Mouse (Mus musculus): Measurements from ENCODE around the gene Gadd45g. TPM values are rescaled to one million over a fixed set of nuclear protein-coding genes. Genes with fewer than 3 reads are reported as not detected.
A peak's percentile ranks its signal among the peaks of the same experiment; 100 is the strongest.

Gadd45g gene
- total RNA-seq, 1 experiment from 2014 or later, result 11.3 TPM

DNA sequence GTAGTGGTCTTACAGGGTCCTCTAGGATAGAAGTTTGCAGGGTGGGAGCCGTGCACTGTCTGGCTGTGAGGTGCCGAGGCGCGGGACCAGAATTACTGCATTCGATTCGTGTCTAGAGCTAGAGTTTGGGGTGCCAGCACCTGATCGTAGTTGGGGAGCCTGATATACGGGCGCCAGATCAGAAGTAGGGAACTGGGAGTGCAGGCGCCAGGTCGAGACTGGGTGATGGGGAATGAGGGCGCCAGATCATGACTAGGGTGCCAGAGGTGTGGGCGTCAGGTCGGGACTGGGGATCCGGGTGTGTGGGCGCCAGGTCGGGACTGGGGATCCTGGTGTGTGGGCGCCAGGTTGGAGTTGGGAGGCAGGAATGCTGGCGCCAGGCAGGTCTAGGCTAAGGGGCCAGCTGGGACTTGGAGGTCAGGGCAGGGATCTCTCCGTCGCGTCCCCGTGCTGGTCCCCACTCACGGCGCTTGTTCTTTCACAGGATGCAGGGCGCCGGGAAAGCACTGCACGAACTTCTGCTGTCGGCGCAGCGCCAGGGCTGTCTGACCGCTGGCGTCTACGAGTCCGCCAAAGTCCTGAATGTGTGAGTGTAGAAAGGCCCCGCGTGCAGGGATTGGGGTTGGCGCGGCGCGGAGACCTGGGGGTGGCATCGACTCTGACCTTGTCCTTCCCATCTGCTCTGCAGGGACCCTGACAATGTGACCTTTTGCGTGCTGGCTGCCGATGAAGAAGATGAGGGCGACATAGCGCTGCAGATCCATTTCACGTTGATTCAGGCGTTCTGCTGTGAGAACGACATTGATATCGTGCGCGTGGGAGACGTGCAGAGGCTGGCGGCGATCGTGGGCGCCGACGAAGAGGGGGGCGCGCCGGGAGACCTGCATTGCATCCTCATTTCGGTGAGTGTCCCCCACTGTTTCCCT lies 653 bp downstream of the Gadd45g start:
- ATAC-seq (replicated peaks in 1 of 2; ENCODE audit: insufficient read depth in 1 of 2, low FRiP score in 2 of 2, low TSS enrichment in 1 of 2, low read depth in 1 of 2, poor library complexity in 2 of 2, severe bottlenecking in 2 of 2), result no peak

DNA sequence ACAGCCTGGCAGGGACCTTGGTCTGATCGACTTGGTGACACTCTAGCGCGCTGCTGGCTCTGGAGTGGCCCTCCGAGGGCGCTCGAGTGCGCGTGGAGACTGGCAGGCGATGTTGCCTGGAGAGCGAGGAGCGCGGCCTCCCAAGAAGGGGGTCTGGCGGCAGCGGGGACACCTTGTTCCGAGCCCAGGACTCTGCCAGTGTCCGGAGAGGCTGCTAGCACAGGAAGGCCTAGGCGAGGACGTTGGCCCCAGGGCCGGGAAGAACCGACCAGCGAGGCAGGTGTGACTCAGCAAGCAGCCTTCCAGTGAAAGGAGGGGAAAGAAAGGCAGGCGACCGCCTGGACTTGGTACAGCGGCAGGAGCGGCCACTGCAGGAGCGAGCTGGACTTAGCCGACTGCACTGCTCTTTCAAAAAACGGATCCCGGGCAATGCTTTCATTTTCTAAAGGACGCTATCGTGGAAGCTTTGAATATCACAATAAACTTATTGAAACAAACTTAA lies 1.6 kb downstream of the Gadd45g start:
- no peak for ATAC-seq (replicated peaks in 1 of 2; ENCODE audit: insufficient read depth in 1 of 2, low FRiP score in 2 of 2, low TSS enrichment in 1 of 2, low read depth in 1 of 2, poor library complexity in 2 of 2, severe bottlenecking in 2 of 2)

- no peak for ATAC-seq (replicated peaks in 1 of 2; ENCODE audit: insufficient read depth in 1 of 2, low FRiP score in 2 of 2, low TSS enrichment in 1 of 2, low read depth in 1 of 2, poor library complexity in 2 of 2, severe bottlenecking in 2 of 2)
Measured at GRCm38 (mm10) chr13:51848481-51849240, 2.2 kb downstream of the Gadd45g start.

DNA sequence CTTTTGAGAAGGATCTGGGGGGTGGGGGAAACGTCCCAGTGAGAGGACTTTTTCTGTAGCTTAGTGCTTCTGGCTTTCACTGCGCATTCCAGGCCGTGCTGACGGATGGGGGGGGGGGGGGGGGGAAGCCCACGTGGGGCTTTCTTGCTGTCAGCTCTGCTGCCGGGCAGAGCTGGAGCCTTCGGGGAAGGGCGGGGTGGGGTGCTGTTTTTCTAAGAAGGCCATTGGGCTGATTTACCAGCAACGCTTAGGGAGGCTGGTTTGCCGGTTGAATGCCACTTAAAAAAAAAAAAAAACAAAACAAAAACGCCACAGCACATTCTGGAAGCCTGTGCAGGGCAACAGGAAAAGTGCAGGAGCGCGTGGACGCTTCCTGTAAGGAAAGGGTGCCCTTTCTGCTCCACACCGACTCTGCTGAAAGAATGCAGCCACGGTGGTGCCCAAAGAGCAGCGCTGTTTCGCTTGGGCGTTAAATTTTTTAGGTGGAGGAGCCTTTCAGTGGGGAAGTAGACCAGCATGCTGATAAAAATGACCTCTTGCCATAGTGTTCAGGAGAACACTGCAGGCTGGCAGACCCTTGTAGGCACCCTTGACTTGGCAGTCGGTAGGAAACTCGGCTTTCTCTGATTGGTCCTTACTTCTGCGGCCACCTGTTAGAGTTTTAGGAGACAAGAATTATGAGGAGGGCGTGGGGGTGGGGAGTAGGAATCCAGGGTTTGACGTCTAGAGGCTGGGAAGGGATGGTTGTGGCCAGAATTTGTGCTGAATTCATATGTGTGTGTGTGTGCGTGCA lies 3.0 kb downstream of the Gadd45g start:
- no peak for ATAC-seq (replicated peaks in 1 of 2; ENCODE audit: insufficient read depth in 1 of 2, low FRiP score in 2 of 2, low TSS enrichment in 1 of 2, low read depth in 1 of 2, poor library complexity in 2 of 2, severe bottlenecking in 2 of 2)

DNA sequence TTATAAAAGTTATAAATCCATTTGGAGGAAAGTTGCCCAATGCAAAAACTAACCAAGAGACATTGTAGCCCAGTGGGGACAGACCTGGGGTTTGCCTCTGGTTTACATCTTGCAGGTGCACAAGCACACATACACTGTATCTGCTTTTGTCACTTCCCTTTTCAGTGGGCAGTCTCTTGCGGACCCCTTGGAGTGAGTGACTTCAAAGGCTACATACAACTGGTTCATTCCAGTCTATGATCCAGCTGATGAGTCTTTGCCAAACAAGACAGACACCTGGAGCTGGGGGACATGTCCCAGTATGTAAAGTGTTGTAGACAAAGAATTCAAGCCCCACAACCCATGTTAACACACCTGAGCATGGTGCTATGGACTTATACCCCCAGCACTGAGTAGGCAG lies 4.1 kb downstream of the Gadd45g start:
- ATAC-seq (replicated peaks in 1 of 2; ENCODE audit: insufficient read depth in 1 of 2, low FRiP score in 2 of 2, low TSS enrichment in 1 of 2, low read depth in 1 of 2, poor library complexity in 2 of 2, severe bottlenecking in 2 of 2), result no peak

GRCm38 (mm10) chr13:51852560-51853190 lies 6.2 kb downstream of the Gadd45g start:
- no peak for ATAC-seq (replicated peaks in 1 of 2; ENCODE audit: insufficient read depth in 1 of 2, low FRiP score in 2 of 2, low TSS enrichment in 1 of 2, low read depth in 1 of 2, poor library complexity in 2 of 2, severe bottlenecking in 2 of 2)

DNA sequence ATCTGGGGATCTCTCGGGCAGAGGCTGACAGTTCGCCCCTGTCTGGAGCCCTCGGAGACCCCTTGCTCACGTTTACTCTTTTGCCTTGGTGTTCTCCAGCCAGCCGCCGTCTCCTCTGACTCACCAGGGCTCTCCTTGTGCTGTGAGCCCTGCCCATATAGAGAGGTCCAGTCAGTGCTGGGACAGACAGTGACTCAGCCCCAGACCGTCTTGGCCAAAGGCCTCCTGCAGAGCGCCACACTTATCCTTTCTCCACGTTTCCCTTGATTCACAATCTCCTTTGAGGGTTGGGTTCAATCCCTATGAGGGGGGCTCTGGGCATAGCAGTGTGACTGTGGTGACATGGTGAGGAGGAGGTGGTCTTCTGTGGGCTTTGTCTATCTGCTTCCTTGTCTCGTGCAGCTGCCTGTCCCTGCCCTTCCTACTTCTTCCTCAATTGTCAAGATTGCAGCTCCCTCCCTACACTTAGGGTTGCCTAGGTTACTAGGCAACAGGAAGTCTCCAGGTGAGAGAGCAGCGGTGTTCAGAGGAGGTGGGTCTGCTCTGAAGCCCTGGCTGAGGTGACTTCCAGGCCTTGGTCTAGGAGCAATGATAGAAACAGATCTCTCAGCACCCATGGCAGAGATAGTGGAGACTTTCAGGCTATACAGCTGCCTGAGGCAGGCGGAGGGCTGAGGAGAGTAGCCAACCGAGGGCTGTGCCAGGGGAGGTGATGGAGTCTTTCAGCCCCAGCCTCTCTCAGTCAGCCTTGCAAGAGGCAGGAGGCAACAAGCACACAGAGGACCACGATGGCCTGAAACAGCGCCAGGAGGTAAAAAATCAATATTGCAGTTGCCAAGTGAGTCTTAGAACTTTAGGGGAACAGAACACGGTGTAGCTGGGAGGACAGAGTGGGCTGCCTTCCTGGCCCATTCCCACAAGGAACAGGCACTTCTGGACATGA lies 7.1 kb downstream of the Gadd45g start:
- ATAC-seq (replicated peaks in 1 of 2; ENCODE audit: insufficient read depth in 1 of 2, low FRiP score in 2 of 2, low TSS enrichment in 1 of 2, low read depth in 1 of 2, poor library complexity in 2 of 2, severe bottlenecking in 2 of 2), result peak in 1 of 2 experiments; percentile 46; a peak in 2 of 4 replicates

DNA sequence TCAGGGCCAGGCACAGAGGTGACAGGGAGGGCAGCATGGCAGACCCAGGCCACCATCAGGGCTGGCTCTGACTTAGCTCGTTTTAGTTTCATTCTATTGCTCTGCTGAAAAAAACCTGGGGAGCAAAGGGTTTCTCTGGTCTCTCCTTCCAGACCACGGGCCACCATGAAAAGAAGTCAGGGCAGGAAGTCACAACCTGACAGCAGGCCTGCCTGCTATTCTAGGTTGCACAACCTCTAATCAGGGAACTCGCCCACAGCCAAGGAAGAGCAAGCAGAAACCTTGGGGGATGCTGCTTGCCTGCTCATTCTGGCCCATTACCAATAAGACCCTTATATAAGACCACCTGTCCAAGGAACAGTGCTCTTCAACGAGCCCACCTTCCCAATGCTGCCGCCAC lies 9.1 kb downstream of the Gadd45g start:
- ATAC-seq (replicated peaks in 1 of 2; ENCODE audit: insufficient read depth in 1 of 2, low FRiP score in 2 of 2, low TSS enrichment in 1 of 2, low read depth in 1 of 2, poor library complexity in 2 of 2, severe bottlenecking in 2 of 2), result 0 out of 4 replicates have a peak, but pooled peaks of 1 of the 2 experiments have one; percentile 40

DNA sequence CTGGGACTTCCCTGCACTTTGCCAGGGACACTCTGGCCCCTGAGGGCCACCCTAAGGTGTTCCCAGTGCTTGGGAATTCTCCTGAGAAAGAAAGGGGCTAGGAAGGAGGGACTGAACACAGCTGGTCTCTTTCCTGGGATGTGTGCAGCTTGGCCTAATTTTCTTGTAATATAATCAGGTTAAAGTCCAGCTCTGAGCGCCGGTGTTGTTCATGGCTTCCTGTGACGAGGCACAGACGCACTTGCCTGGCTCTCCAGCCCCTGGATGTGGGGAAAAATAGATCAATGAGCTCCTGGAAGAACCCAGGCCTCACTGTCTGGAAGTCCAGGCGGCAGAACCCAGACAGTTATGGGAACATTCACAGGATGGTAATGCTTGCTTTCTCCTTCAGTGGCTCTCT lies 10.7 kb downstream of the Gadd45g start:
- no peak for ATAC-seq (replicated peaks in 1 of 2; ENCODE audit: insufficient read depth in 1 of 2, low FRiP score in 2 of 2, low TSS enrichment in 1 of 2, low read depth in 1 of 2, poor library complexity in 2 of 2, severe bottlenecking in 2 of 2)

DNA sequence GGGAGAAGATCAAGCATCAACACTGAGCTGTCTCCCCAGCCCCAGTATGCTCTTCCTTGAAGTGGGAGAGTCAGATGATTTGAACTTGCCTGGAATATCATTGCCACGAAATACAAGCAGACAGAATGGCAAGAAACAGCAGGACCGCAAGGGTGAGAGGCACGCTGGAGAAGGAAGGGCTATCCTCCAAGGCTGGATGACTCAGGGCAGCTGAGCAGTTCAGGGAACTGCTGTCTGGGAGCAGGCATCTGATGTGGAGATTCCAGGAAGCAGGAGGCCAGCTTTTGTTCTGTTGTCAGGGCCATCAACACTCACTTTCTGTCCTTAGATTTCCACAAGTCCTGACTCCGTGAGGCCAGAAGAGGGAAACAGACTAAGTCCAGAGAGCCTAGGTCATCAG lies 12.0 kb downstream of the Gadd45g start:
- no peak for ATAC-seq (replicated peaks in 1 of 2; ENCODE audit: insufficient read depth in 1 of 2, low FRiP score in 2 of 2, low TSS enrichment in 1 of 2, low read depth in 1 of 2, poor library complexity in 2 of 2, severe bottlenecking in 2 of 2)

DNA sequence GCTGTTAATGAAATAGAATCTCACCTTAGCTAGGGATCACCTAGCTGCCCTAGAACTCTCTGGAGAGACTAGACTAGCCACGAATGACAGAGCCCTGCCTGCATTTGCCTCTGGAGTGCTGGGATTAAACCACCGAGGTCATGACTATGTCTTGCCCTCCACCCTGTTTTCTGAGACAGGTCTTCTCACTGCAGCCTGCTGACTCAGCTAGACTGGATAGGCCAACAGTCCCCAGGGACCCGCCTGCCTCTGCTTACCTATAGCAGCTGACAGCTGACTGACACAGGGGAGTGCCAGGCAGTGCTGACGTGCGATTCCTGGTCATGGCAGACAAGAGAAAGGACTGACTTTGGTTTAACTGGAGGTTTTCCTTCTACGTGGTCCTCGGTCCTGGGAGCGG lies 12.7 kb downstream of the Gadd45g start:
- ATAC-seq (replicated peaks in 1 of 2; ENCODE audit: insufficient read depth in 1 of 2, low FRiP score in 2 of 2, low TSS enrichment in 1 of 2, low read depth in 1 of 2, poor library complexity in 2 of 2, severe bottlenecking in 2 of 2), result no peak

DNA sequence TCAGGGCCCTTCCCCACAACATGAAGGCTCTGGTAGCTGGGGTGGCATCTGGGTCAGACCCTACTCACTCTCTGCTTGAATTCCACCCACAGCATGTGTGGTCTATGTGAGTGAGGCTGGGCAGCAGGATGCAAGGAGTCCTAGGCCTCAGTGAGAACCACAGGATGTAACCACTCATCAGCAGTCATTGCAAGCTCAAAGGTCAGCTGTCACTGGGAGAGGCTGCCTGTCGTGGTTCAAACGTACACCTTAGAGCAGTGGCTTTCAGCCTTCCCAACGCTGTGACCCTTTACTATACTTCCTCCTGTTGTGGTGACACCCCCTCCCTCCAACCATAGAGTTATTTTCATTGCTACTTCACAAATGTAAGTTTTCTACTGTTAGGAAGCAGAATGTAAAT lies 13.3 kb downstream of the Gadd45g start:
- ATAC-seq (replicated peaks in 1 of 2; ENCODE audit: insufficient read depth in 1 of 2, low FRiP score in 2 of 2, low TSS enrichment in 1 of 2, low read depth in 1 of 2, poor library complexity in 2 of 2, severe bottlenecking in 2 of 2), result no peak

DNA sequence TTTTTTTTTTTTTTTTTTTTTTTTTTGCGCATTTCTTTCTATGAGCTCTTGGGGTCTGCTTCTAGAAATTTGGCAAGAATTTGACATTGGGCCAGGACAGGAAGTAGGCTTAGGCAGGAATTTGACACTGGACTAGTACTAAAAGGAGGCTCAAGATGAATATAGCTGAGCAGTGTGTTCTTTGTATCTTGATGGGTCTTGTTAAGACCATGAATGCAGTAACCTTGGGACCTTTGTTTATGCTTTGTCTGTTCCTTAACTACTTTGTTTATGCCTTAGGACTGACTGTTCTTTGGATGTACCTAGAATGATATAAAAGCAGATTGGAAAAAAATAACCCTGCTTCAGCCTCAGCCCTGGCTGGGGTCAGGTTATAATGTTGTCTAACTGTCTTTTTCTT lies 16.3 kb downstream of the Gadd45g start:
- ATAC-seq (replicated peaks in 1 of 2; ENCODE audit: insufficient read depth in 1 of 2, low FRiP score in 2 of 2, low TSS enrichment in 1 of 2, low read depth in 1 of 2, poor library complexity in 2 of 2, severe bottlenecking in 2 of 2), result no peak

DNA sequence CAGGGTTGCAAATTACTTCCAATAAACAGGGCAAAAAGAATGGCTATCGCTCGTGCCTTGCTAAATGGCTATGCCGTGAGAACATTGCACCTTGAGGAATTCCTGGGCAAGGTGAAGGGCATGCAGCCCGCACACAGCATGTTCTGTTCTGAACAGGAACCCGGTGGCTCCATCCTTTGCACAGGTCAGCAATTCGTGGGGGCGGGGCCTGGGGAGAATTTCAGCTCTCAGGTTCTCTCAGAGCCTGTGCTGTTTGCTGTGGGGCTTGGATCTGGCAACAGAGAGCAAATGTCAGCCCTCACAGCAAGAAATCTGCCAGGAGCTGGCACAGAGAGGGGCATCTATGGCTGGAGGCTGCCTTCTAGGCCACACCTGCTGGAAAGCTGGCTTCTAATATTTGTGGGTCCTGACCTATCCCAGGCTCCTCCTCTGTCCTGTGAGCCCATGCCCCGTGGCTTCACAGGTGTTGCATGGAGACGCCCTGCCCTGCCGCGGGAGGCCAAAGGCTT lies 19.7 kb downstream of the Gadd45g start:
- ATAC-seq (replicated peaks in 1 of 2; ENCODE audit: insufficient read depth in 1 of 2, low FRiP score in 2 of 2, low TSS enrichment in 1 of 2, low read depth in 1 of 2, poor library complexity in 2 of 2, severe bottlenecking in 2 of 2), result no peak

DNA sequence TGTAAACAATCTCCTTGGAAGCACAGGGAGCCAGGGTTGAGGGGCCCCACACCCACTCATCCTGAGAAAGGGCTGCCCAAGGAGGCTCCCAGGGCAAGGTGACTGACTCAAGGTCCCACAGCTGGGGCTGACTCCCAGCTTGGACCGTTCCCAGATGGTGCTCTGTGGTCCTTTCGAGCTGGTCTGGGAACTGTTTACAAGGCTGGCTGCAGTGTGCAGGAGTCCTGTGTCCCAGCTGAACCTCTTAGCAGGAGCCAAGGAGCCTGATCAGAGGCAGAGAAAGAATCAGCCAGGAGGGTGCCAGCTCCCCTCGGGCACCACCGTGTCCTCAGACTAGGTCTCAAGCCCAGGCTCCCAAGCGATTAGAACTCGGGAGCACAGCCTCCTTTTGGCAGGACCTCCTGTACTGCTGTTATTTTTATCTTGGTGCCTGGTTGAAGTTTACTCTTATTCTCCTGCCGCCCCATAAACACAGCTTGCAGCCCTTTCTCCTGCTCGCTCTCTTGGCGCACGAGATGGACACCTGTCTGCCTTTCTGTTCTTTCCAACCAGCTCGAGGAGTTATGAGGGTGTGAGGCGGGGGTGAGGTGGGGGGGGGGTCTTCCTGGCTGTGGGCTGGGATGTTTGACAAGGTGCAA lies 22.1 kb downstream of the Gadd45g start:
- no peak for ATAC-seq (replicated peaks in 1 of 2; ENCODE audit: insufficient read depth in 1 of 2, low FRiP score in 2 of 2, low TSS enrichment in 1 of 2, low read depth in 1 of 2, poor library complexity in 2 of 2, severe bottlenecking in 2 of 2)

DNA sequence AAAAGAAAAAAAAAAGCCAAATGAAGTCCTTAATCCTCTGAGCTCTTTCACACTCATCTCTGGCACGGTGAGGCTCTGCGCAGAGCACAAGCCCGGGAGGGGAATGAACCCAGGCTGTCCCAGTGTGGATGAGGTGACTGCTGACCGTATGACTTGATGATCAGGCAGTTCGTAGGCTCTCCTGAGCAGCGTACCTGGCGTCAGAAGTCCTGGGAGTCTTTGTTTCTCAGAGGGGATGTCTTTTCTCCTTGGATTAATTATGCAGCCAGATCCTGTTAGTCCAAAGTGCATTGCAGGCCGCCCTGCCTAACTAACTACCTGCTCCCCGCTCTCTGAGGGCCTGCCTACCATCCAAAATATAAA lies 22.6 kb downstream of the Gadd45g start:
- no peak for ATAC-seq (replicated peaks in 1 of 2; ENCODE audit: insufficient read depth in 1 of 2, low FRiP score in 2 of 2, low TSS enrichment in 1 of 2, low read depth in 1 of 2, poor library complexity in 2 of 2, severe bottlenecking in 2 of 2)
